Mouse (Mus musculus) lung, embryonic 14.5 days (tissue): Measurements from ENCODE around the gene Polr2e. TPM values are rescaled to one million over a fixed set of nuclear protein-coding genes. Genes with fewer than 3 reads are reported as not detected.
A peak's percentile ranks its signal among the peaks of the same experiment; 100 is the strongest.

Source experiments
- ATAC-seq: fragments of 200-750 bp; cut with Nextera tagmentation; 2 replicates; pipeline ENCODE4 v1.8.0; 2017; ENCODE audit warnings: mild to moderate bottlenecking, moderate TSS enrichment, moderate library complexity; ENCODE audit not compliant: insufficient read depth
- DNase-seq: peaks from one replicate; pipeline ENCODE4 v3.0.0-alpha.2; 2015
- H3K27ac ChIP-seq: fragments of 300-500 bp; sonication (generic); 2 replicates; pipeline ENCODE4 v1.5.1; 2014; ENCODE audit warnings: low read depth, mild to moderate bottlenecking, moderate library complexity
- H3K27me3 ChIP-seq: fragments of 300-500 bp; sonication (generic); 2 replicates; pipeline ENCODE4 v1.6.1; 2014; ENCODE audit warnings: low read length, control low read depth; ENCODE audit not compliant: insufficient read depth
- H3K36me3 ChIP-seq: fragments of 300-500 bp; sonication (generic); 2 replicates; pipeline ENCODE4 v1.6.1; 2014; ENCODE audit warnings: control low read depth; ENCODE audit not compliant: insufficient read depth
- H3K4me1 ChIP-seq: fragments of 300-500 bp; sonication (generic); 2 replicates; pipeline ENCODE4 v1.6.1; 2014; ENCODE audit warnings: antibody characterized with exemption, control low read depth; ENCODE audit not compliant: insufficient read depth
- H3K4me2 ChIP-seq: fragments of 300-500 bp; sonication (generic); 2 replicates; pipeline ENCODE4 v1.6.1; 2014; ENCODE audit warnings: mild to moderate bottlenecking
- H3K4me3 ChIP-seq: fragments of 300-500 bp; sonication (generic); 2 replicates; pipeline ENCODE4 v1.5.1; 2014; ENCODE audit warnings: low read depth, low read length
- H3K9ac ChIP-seq: fragments of 300-500 bp; sonication (generic); 2 replicates; pipeline ENCODE4 v1.6.1; 2014
- H3K9me3 ChIP-seq: fragments of 300-500 bp; sonication (generic); 2 replicates; pipeline ENCODE4 v1.6.1; 2016; ENCODE audit warnings: low read depth, low read length, control low read depth
- CTCF ChIP-seq: IDR thresholded peaks from 2 replicates; pipeline ENCODE4 v1.5.1; 2016; ENCODE audit warnings: antibody characterized with exemption, low read depth
- WGBS: fragments of 180-500 bp; shearing (Covaris S2); extraction: QIAGEN DNeasy Blood & Tissue Kit; methylation state at CpG from one replicate; pipeline ENCODE4 v1.1.7; 2014; 5-methylcytosine and 5-hydroxymethylcytosine counted together
- polyA plus RNA-seq: library from polyadenylated mRNA; unstranded; fragments of >200 nt; fragmentation: Nextera tagmentation; extraction: Ambion mirVana; gene quantifications from 2 replicates; pipeline ENCODE4 v1.2.1, GENCODE M21; 2014

Gene Polr2e
- 240 and 258 TPM in 2 replicates for polyA plus RNA-seq

DNA sequence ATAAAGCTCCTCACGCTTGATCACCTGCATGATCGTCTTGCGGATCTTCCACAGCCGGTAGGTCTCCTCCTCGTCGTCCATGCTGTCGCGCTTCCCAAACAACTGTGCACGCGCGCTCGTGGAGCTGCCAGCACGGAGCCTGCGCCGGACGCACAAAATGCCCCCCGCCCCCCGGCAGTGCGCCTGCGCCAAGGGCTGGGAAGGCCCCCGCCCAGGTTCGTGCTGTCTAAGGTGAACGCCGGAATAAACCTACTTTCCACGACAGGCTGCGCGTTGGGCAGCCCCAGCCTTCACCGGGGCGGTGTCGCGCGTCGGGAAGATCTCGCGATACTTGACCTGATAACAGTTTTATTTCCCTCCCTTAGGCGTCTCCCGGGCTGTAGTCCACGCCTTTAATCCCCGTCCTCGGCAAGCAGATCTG, at the start of gene Polr2e:
Gene Polr2e (minus strand): TSS at position 237 of the 421 bp plus-strand sequence.
- peak within 1 kb of the TSS; percentile 63 for H3K27ac ChIP-seq

GRCm38 (mm10) chr10:80089146-80089545, 49.6 kb upstream of the Polr2e start:
- Histone ChIP-seq H3K27ac (no peak overlapping the region), H3K27me3 (no peaks in the 10 kb centered on the region), H3K9me3 (no peaks in the 10 kb centered on the region), H3K4me2 (no peak overlapping the region), H3K4me3 (no peak overlapping the region), H3K4me1 (peaks cover 5% of the 10 kb centered on the region), H3K36me3 (peaks cover 8% of the 10 kb centered on the region; the same call in 1 of the 2 replicates), H3K9ac (no peak overlapping the region)
- 46% methylated on average over 4 of the region's 4 CpGs for WGBS
- TF ChIP-seq CTCF: peak; percentile 30
- DNase-seq: no peak
- ATAC-seq: no peak

More for the DNA sequence above, at the start of gene Polr2e:
- peak; percentile 99 for DNase-seq
- no peaks in the 10 kb centered on the region for H3K9me3 ChIP-seq
- WGBS: 0% methylated on average over 40 of the region's 40 CpGs
- H3K4me2 ChIP-seq: peak within 1 kb of the TSS; percentile 80
- H3K4me3 ChIP-seq: peak within 1 kb of the TSS; percentile 66
- H3K9ac ChIP-seq: peak within 1 kb of the TSS; percentile 75
- H3K36me3 ChIP-seq: peaks cover 38% of the 10 kb centered on the region
- peaks cover 10% of the 10 kb centered on the region; the same call in 1 of the 2 replicates for H3K4me1 ChIP-seq
- peak; percentile 99 for ATAC-seq
- no peaks in the 10 kb centered on the region for H3K27me3 ChIP-seq
- TF ChIP-seq CTCF: peak; percentile 17; the same call in 1 of the 2 replicates

DNA sequence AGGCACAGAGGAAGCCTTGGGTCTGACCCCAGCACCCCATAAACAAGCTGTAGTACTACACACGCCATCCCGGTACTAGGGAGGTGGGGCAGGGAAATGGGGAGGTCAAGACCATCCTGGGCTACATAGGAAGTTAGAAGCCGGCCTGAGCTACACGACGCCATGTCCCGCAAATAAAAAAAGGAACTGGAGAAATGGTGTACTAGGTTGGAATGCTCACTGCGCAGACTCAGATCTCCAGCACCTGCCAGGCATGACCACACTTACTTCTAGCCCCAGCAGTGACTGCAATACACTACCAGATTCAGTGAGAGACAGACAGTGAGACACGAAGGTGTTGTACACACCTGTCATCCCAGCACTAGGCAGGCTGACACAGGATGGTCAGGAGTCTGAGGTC, 47.9 kb upstream of the Polr2e start:
- Histone ChIP-seq H3K36me3 (peaks cover 24% of the 10 kb centered on the region), H3K9me3 (no peaks in the 10 kb centered on the region), H3K4me2 (no peak overlapping the region), H3K27me3 (no peaks in the 10 kb centered on the region), H3K27ac (no peak overlapping the region), H3K4me1 (peaks cover 7% of the 10 kb centered on the region), H3K9ac (no peak overlapping the region), H3K4me3 (no peak overlapping the region)
- ATAC-seq (no peak), DNase-seq (no peak)
- TF ChIP-seq CTCF: no peak
- 87% methylated on average over 8 of the region's 8 CpGs for WGBS

- no peaks in the 10 kb centered on the region for H3K9me3 ChIP-seq
- no peak for TF ChIP-seq CTCF
- DNase-seq: no peak
- no peak for ATAC-seq
- WGBS: 78% methylated on average over 3 of the region's 3 CpGs
- H3K27ac ChIP-seq: no peak overlapping the region
- no peaks in the 10 kb centered on the region for H3K27me3 ChIP-seq
- no peak overlapping the region for H3K9ac ChIP-seq
- H3K4me2 ChIP-seq: no peak overlapping the region
- H3K4me3 ChIP-seq: no peak overlapping the region
- H3K4me1 ChIP-seq: peaks cover 7% of the 10 kb centered on the region
- H3K36me3 ChIP-seq: peaks cover 31% of the 10 kb centered on the region
Observed at GRCm38 (mm10) chr10:80086847-80087246, 47.3 kb upstream of the Polr2e start.

GRCm38 (mm10) chr10:80084817-80085487, 45.4 kb upstream of the Polr2e start:
- DNase-seq: peak; percentile 94
- H3K36me3 ChIP-seq: peaks cover 48% of the 10 kb centered on the region
- peak overlapping the region; percentile 18; the same call in 1 of the 2 replicates for H3K4me2 ChIP-seq
- H3K4me3 ChIP-seq: no peak overlapping the region
- H3K9me3 ChIP-seq: no peaks in the 10 kb centered on the region
- WGBS: 28% methylated on average over 9 of the region's 9 CpGs
- H3K27ac ChIP-seq: peak overlapping the region; percentile 63; the same call in 1 of the 2 replicates
- no peak for TF ChIP-seq CTCF
- H3K4me1 ChIP-seq: peaks cover 7% of the 10 kb centered on the region
- peak overlapping the region; percentile 6; the same call in 1 of the 2 replicates for H3K9ac ChIP-seq
- no peaks in the 10 kb centered on the region for H3K27me3 ChIP-seq
- ATAC-seq: peak; percentile 88

- peaks cover 62% of the 10 kb centered on the region for H3K36me3 ChIP-seq
- TF ChIP-seq CTCF: no peak
- no peak overlapping the region for H3K4me3 ChIP-seq
- no peak for DNase-seq
- ATAC-seq: no peak
- H3K27ac ChIP-seq: no peak overlapping the region
- H3K27me3 ChIP-seq: no peaks in the 10 kb centered on the region
- H3K9me3 ChIP-seq: no peaks in the 10 kb centered on the region
- H3K9ac ChIP-seq: no peak overlapping the region
- H3K4me2 ChIP-seq: no peak overlapping the region
- peaks cover 7% of the 10 kb centered on the region for H3K4me1 ChIP-seq
- WGBS: 70% methylated on average over 3 of the region's 3 CpGs
Observed at GRCm38 (mm10) chr10:80081075-80081474, 41.5 kb upstream of the Polr2e start.

DNA sequence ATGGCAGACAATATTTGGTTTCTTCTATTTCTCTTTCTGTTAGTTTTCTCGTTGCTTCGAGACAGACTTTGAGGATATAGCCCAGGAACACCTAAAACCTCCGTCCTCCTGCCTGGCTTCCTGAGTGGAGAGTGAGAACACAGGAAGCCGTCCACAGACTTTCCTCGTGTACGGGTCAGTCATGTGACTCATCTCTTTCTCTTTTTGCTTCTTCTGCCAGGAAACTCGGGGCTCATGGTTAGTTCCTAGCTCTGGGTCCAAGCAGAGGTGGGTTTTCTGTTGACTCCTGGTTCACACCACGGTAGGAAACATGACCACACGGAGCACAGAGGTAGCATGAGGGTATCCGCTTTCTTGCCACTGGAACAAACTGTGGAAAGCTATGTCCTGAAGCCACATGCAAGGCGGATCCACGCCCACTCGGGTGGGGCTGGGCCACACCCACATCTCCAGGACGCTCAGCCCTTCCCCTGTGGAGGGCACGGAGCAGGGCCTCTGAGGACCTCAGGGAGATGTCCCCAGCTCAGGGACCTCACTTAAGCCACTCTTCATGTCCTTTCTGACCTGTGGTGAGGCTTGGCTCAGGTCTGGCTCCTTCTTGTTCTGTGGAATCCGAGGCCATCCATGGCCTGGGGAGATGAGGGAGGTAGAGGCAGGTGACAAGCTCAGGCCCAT, 40.9 kb upstream of the Polr2e start:
- Histone ChIP-seq H3K9me3 (no peaks in the 10 kb centered on the region), H3K4me1 (peaks cover 7% of the 10 kb centered on the region), H3K27ac (no peak overlapping the region), H3K9ac (no peak overlapping the region), H3K27me3 (no peaks in the 10 kb centered on the region), H3K4me2 (no peak overlapping the region), H3K36me3 (peaks cover 62% of the 10 kb centered on the region), H3K4me3 (no peak overlapping the region)
- no peak for DNase-seq
- no peak for ATAC-seq
- WGBS: 75% methylated on average over 16 of the region's 16 CpGs
- no peak for TF ChIP-seq CTCF
